Mouse (Mus musculus) lung, postnatal 0 days (tissue): ENCODE data around the gene Terb1.

ENCODE experiments used
- CTCF ChIP-seq: IDR thresholded peaks from 2 replicates; pipeline ENCODE4 v1.5.1; 2016; ENCODE audit warnings: antibody characterized with exemption, mild to moderate bottlenecking
- EP300 ChIP-seq: IDR thresholded peaks from 2 replicates; pipeline ENCODE4 v1.6.1; 2016; ENCODE audit warnings: antibody characterized with exemption, mild to moderate bottlenecking, control low read depth

DNA sequence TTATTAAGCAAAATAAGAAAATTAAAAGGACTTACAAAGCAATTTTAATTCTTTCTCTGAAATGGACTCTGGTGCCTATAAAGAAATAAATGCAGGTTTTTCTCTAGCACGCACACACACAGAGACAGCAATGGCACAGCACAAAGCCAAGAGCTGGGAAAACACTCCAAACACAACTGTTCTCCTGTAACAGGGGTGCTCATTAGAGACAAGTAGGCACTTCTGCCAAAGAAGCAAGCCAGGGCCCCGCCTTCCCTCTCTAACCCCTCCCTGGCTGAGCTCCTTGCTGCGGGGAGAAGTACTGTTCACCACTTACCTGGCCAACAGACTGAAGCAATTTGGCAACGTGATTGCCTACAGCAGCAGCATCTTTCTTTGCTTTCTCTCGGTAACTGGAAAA is 8.2 kb upstream of the Terb1 start:
- TF ChIP-seq CTCF (no peak), EP300 (0 out of 2 replicates have a peak, but pooled peaks have one; percentile 54)
